Mouse (Mus musculus) stomach, embryonic 14.5 days (tissue): ENCODE measurements around the gene Hsd17b2. TPM values are rescaled to one million over a fixed set of nuclear protein-coding genes. Genes with fewer than 3 reads are reported as not detected.

Experiments used
- ATAC-seq: fragments of 200-750 bp; cut with Nextera tagmentation; 2 replicates; pipeline ENCODE4 v1.8.0; 2017; ENCODE audit warnings: low read depth, moderate TSS enrichment; ENCODE audit not compliant: insufficient number of reproducible peaks, insufficient read depth, low FRiP score
- H3K27ac ChIP-seq: fragments of 300-500 bp; sonication (generic); 2 replicates; pipeline ENCODE4 v1.5.1; 2014; ENCODE audit warnings: mild to moderate bottlenecking, low read length, moderate library complexity, mixed read lengths
- H3K27me3 ChIP-seq: fragments of 300-500 bp; sonication (generic); 2 replicates; pipeline ENCODE4 v1.6.1; 2014; ENCODE audit warnings: low read length, control low read depth, mixed read lengths; ENCODE audit not compliant: control insufficient read depth, insufficient read depth
- H3K36me3 ChIP-seq: fragments of 300-500 bp; sonication (generic); 2 replicates; pipeline ENCODE4 v1.6.1; 2014; ENCODE audit warnings: mild to moderate bottlenecking, control low read depth, low read length, moderate library complexity, mixed read lengths; ENCODE audit not compliant: control insufficient read depth, insufficient read depth
- H3K4me1 ChIP-seq: fragments of 300-500 bp; sonication (generic); 2 replicates; pipeline ENCODE4 v1.6.1; 2014; ENCODE audit warnings: low read length, control low read depth, mixed read lengths; ENCODE audit not compliant: control insufficient read depth, insufficient read depth
- H3K4me2 ChIP-seq: fragments of 300-500 bp; sonication (generic); replicated peaks from 2 replicates; pipeline ENCODE4 v1.6.1; 2014; ENCODE audit warnings: low read depth, low read length, control low read depth
- H3K4me3 ChIP-seq: fragments of 300-500 bp; sonication (generic); 2 replicates; pipeline ENCODE4 v1.5.1; 2014; ENCODE audit warnings: low read depth, low read length, control low read depth
- H3K9ac ChIP-seq: fragments of 300-500 bp; sonication (generic); replicated peaks from 2 replicates; pipeline ENCODE4 v1.6.1; 2014; ENCODE audit warnings: low read depth, mild to moderate bottlenecking, control low read depth, low read length, moderate library complexity, mixed read lengths
- H3K9me3 ChIP-seq: fragments of 300-500 bp; sonication (generic); 2 replicates; pipeline ENCODE4 v1.6.1; 2016; ENCODE audit warnings: low read depth, low read length, control low read depth; ENCODE audit not compliant: control insufficient read depth
- WGBS: fragments of 180-500 bp; shearing (Covaris S2); extraction: QIAGEN DNeasy Blood & Tissue Kit; methylation state at CpG from one replicate; pipeline ENCODE4 v1.1.7; 2014; 5-methylcytosine and 5-hydroxymethylcytosine counted together
- polyA plus RNA-seq: library from polyadenylated mRNA; unstranded; fragments of >200 nt; fragmentation: Nextera tagmentation; extraction: Ambion mirVana; gene quantifications from 2 replicates; pipeline ENCODE4 v1.2.1, GENCODE M21; 2014

Hsd17b2 gene
- polyA plus RNA-seq, 1 experiment from 2014 or later, result 3.5 TPM

- H3K4me3 ChIP-seq, result no peak overlapping the region
- no peak overlapping the region for H3K27ac ChIP-seq
- no peaks in the 10 kb centered on the region; the same call in 1 of the 2 replicates for H3K9me3 ChIP-seq
- H3K36me3 ChIP-seq, result no peaks in the 10 kb centered on the region
- no peak for ATAC-seq
- no peak overlapping the region for H3K9ac ChIP-seq
- H3K4me2 ChIP-seq, result no peak overlapping the region
- H3K27me3 ChIP-seq, result no peaks in the 10 kb centered on the region
- no peaks in the 10 kb centered on the region for H3K4me1 ChIP-seq
- 50% methylated on average over 5 of the region's 5 CpGs for WGBS
Observed at GRCm38 (mm10) chr8:117697248-117697647, 4.5 kb upstream of the Hsd17b2 start.

- no peak for ATAC-seq
- Histone ChIP-seq H3K4me3 (no peak overlapping the region), H3K27me3 (no peaks in the 10 kb centered on the region), H3K27ac (no peak overlapping the region), H3K9ac (no peak overlapping the region), H3K36me3 (no peaks in the 10 kb centered on the region), H3K4me2 (no peak overlapping the region), H3K9me3 (no peaks in the 10 kb centered on the region; the same call in 1 of the 2 replicates), H3K4me1 (peaks cover 4% of the 10 kb centered on the region; the same call in 1 of the 2 replicates)
- 82% methylated on average over 8 of the region's 8 CpGs for WGBS
Observed at GRCm38 (mm10) chr8:117700699-117701098, 1.0 kb upstream of the Hsd17b2 start.

- H3K9ac ChIP-seq, result no peak overlapping the region
- no peaks in the 10 kb centered on the region; the same call in 1 of the 2 replicates for H3K9me3 ChIP-seq
- H3K27me3 ChIP-seq, result no peaks in the 10 kb centered on the region
- H3K4me3 ChIP-seq, result no peak overlapping the region
- H3K4me2 ChIP-seq, result no peak overlapping the region
- 86% methylated on average over 8 of the region's 8 CpGs for WGBS
- no peaks in the 10 kb centered on the region for H3K36me3 ChIP-seq
- no peak for ATAC-seq
- H3K27ac ChIP-seq, result no peak overlapping the region
- peaks cover 4% of the 10 kb centered on the region; the same call in 1 of the 2 replicates for H3K4me1 ChIP-seq
Observed at GRCm38 (mm10) chr8:117701246-117701645, 458 bp upstream of the Hsd17b2 start.

GRCm38 (mm10) chr8:117702701-117703100 is 997 bp downstream of the Hsd17b2 start:
- Histone ChIP-seq H3K4me3 (no peak overlapping the region), H3K4me2 (no peak overlapping the region), H3K9ac (no peak overlapping the region), H3K9me3 (no peaks in the 10 kb centered on the region; the same call in 1 of the 2 replicates), H3K36me3 (no peaks in the 10 kb centered on the region), H3K27me3 (no peaks in the 10 kb centered on the region), H3K27ac (no peak overlapping the region; the same call in 1 of the 2 replicates), H3K4me1 (peaks cover 4% of the 10 kb centered on the region; the same call in 1 of the 2 replicates)
- ATAC-seq, result no peak
- 53% methylated on average over 10 of the region's 10 CpGs for WGBS

- Histone ChIP-seq H3K4me3 (no peak overlapping the region), H3K4me2 (no peak overlapping the region), H3K27ac (no peak overlapping the region), H3K27me3 (no peaks in the 10 kb centered on the region), H3K36me3 (no peaks in the 10 kb centered on the region), H3K9ac (no peak overlapping the region), H3K9me3 (no peaks in the 10 kb centered on the region), H3K4me1 (peaks cover 4% of the 10 kb centered on the region; the same call in 1 of the 2 replicates)
- 88% methylated on average over 4 of the region's 4 CpGs for WGBS
- no peak for ATAC-seq
Observed at GRCm38 (mm10) chr8:117706141-117706540, 4.4 kb downstream of the Hsd17b2 start.

- Histone ChIP-seq H3K27me3 (no peaks in the 10 kb centered on the region), H3K9me3 (no peaks in the 10 kb centered on the region), H3K9ac (no peak overlapping the region), H3K36me3 (no peaks in the 10 kb centered on the region), H3K27ac (no peak overlapping the region), H3K4me3 (no peak overlapping the region), H3K4me2 (no peak overlapping the region), H3K4me1 (no peaks in the 10 kb centered on the region)
- no peak for ATAC-seq
- 51% methylated on average over 5 of the region's 5 CpGs for WGBS
Observed at GRCm38 (mm10) chr8:117712226-117712625, 10.5 kb downstream of the Hsd17b2 start.

- no peak overlapping the region for H3K27ac ChIP-seq
- H3K36me3 ChIP-seq, result no peaks in the 10 kb centered on the region
- H3K4me1 ChIP-seq, result no peaks in the 10 kb centered on the region
- no peaks in the 10 kb centered on the region for H3K9me3 ChIP-seq
- no peak overlapping the region for H3K9ac ChIP-seq
- H3K4me3 ChIP-seq, result no peak overlapping the region
- 88% methylated on average over 5 of the region's 5 CpGs for WGBS
- no peak overlapping the region for H3K4me2 ChIP-seq
- no peak for ATAC-seq
- H3K27me3 ChIP-seq, result no peaks in the 10 kb centered on the region
Observed at GRCm38 (mm10) chr8:117714604-117715003, 12.9 kb downstream of the Hsd17b2 start.

- no peaks in the 10 kb centered on the region for H3K27me3 ChIP-seq
- no peak overlapping the region for H3K27ac ChIP-seq
- ATAC-seq, result no peak
- H3K9me3 ChIP-seq, result no peaks in the 10 kb centered on the region
- no peak overlapping the region for H3K4me2 ChIP-seq
- no peaks in the 10 kb centered on the region for H3K36me3 ChIP-seq
- H3K4me1 ChIP-seq, result no peaks in the 10 kb centered on the region
- no peak overlapping the region for H3K4me3 ChIP-seq
- WGBS, result 73% methylated on average over 5 of the region's 5 CpGs
- no peak overlapping the region for H3K9ac ChIP-seq
Observed at GRCm38 (mm10) chr8:117715896-117716295, 14.2 kb downstream of the Hsd17b2 start.
